ENCODE assay signal across 17 mouse cellular contexts in the genomic region with DNA sequence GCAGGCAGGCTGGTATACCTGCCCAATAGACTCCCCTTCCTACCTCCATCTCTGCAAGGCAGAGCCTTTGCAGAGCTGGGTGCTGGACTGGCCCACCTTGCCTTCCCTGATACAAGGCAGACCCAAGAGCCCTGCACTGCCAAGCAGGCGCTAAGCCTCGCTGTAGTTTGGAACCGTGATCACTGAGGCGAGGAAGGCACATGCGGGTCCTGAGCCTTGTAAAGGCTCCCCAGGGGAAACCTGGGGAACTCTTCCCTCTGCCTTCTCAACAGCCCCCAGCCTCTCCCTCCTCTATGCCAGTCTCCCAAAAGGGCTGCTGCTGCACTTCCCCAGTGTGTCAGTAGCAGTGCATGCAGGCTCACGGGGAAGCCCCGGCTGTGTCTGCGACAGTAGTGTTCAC. TPM values are rescaled to one million over a fixed set of nuclear protein-coding genes. Genes with fewer than 3 reads are reported as not detected.
DNase-seq lines count a peak whose midpoint lies in the region; ATAC-seq lines count a peak whose summit lies in the region.
"Had no signal": no experiment of that assay in that cellular context is flagged by ENCODE, and none has a peak within 500 bp of the region (broad histone marks: within the 10 kb centered on the region; RNA-seq: fewer than 3 reads in every experiment).

No protein-coding gene starts in this region.

- H3K4me3 ChIP-seq in forebrain, embryonic 10.5 days: no peak overlapping the region
- no peak overlapping the region for H3K4me3 ChIP-seq in forebrain, embryonic 15.5 days
- H3K4me3 ChIP-seq in midbrain, embryonic 10.5 days: no peak overlapping the region
- no peak overlapping the region for H3K4me3 ChIP-seq in midbrain, embryonic 11.5 days (ENCODE audit: low read depth, low read length)
- no peak overlapping the region for H3K4me3 ChIP-seq in embryonic facial prominence, embryonic 10.5 days
- H3K4me3 ChIP-seq in limb, embryonic 15.5 days: no peak overlapping the region

- H3K27ac ChIP-seq in forebrain, embryonic 10.5 days: peak overlapping the region; percentile 30; the same call in 1 of the 2 replicates
- no peak overlapping the region for H3K27ac ChIP-seq in forebrain, embryonic 15.5 days (replicated peaks)
- peak overlapping the region; percentile 35 for H3K27ac ChIP-seq in midbrain, embryonic 10.5 days (replicated peaks)
- H3K27ac ChIP-seq in midbrain, embryonic 11.5 days (ENCODE audit: low read depth, low read length): no peak overlapping the region
- peak overlapping the region; percentile 19; the same call in 1 of the 2 replicates for H3K27ac ChIP-seq in embryonic facial prominence, embryonic 10.5 days (replicated peaks)
- H3K27ac ChIP-seq in limb, embryonic 15.5 days: peak overlapping the region; percentile 19; the same call in 1 of the 2 replicates

- no peaks in the 10 kb centered on the region for H3K36me3 ChIP-seq in forebrain, embryonic 10.5 days (replicated peaks)
- no peaks in the 10 kb centered on the region for H3K36me3 ChIP-seq in forebrain, embryonic 15.5 days
- no peaks in the 10 kb centered on the region for H3K36me3 ChIP-seq in midbrain, embryonic 10.5 days
- H3K36me3 ChIP-seq in midbrain, embryonic 11.5 days (ENCODE audit: control insufficient read depth, insufficient read depth, low read length): no peaks in the 10 kb centered on the region
- H3K36me3 ChIP-seq in embryonic facial prominence, embryonic 10.5 days (replicated peaks): no peaks in the 10 kb centered on the region
- H3K36me3 ChIP-seq in limb, embryonic 15.5 days: no peaks in the 10 kb centered on the region

- no peaks in the 10 kb centered on the region for H3K27me3 ChIP-seq in forebrain, embryonic 10.5 days (ENCODE audit: poor library complexity, severe bottlenecking)
- H3K27me3 ChIP-seq in forebrain, embryonic 15.5 days: no peaks in the 10 kb centered on the region; the same call in 1 of the 2 replicates
- H3K27me3 ChIP-seq in midbrain, embryonic 10.5 days (ENCODE audit: low read depth, poor library complexity, severe bottlenecking): no peaks in the 10 kb centered on the region
- H3K27me3 ChIP-seq in midbrain, embryonic 11.5 days (ENCODE audit: control insufficient read depth, insufficient read depth, low read length): no peaks in the 10 kb centered on the region
- H3K27me3 ChIP-seq in embryonic facial prominence, embryonic 10.5 days (replicated peaks; ENCODE audit: low read depth, poor library complexity, severe bottlenecking): 0 out of 2 replicates have a peak, but pooled peaks cover 4% of the 10 kb centered on the region
- H3K27me3 ChIP-seq in limb, embryonic 15.5 days: no peaks in the 10 kb centered on the region

- H3K4me2 ChIP-seq in forebrain, embryonic 15.5 days (replicated peaks): no peak overlapping the region
- H3K4me2 ChIP-seq in midbrain, embryonic 11.5 days: no peak overlapping the region
- H3K4me2 ChIP-seq in limb, embryonic 15.5 days: no peak overlapping the region
- H3K4me2 ChIP-seq: heart, embryonic 11.5 days had no signal

- 51% methylated on average over 8 of the region's 8 CpGs for WGBS in forebrain, embryonic 10.5 days
- WGBS in forebrain, embryonic 15.5 days: 49% methylated on average over 8 of the region's 8 CpGs
- WGBS in midbrain, embryonic 10.5 days: 42% methylated on average over 8 of the region's 8 CpGs
- WGBS in midbrain, embryonic 11.5 days: 39% methylated on average over 8 of the region's 8 CpGs
- WGBS in embryonic facial prominence, embryonic 10.5 days: 50% methylated on average over 8 of the region's 8 CpGs
- WGBS in limb, embryonic 15.5 days: 57% methylated on average over 8 of the region's 8 CpGs

- peaks cover 85% of the 10 kb centered on the region for H3K4me1 ChIP-seq in forebrain, embryonic 10.5 days
- peaks cover 38% of the 10 kb centered on the region for H3K4me1 ChIP-seq in forebrain, embryonic 15.5 days
- H3K4me1 ChIP-seq in midbrain, embryonic 10.5 days: peaks cover 76% of the 10 kb centered on the region
- H3K4me1 ChIP-seq in midbrain, embryonic 11.5 days (ENCODE audit: control insufficient read depth, insufficient read depth, low read length): peaks cover 6% of the 10 kb centered on the region
- peaks cover 90% of the 10 kb centered on the region for H3K4me1 ChIP-seq in embryonic facial prominence, embryonic 10.5 days
- H3K4me1 ChIP-seq in limb, embryonic 15.5 days: peaks cover 59% of the 10 kb centered on the region

- no peak for DNase-seq in forebrain, embryonic 10.5 days (ENCODE audit: extremely low spot score, low spot score)
- DNase-seq in midbrain, embryonic 10.5 days (ENCODE audit: low spot score): no peak
- no peak for DNase-seq in midbrain, embryonic 11.5 days (ENCODE audit: low spot score, missing footprints)
- no peak for DNase-seq in embryonic facial prominence, embryonic 10.5 days (ENCODE audit: low spot score)
- no peak for DNase-seq in spleen, postnatal 36 days (ENCODE audit: low spot score in 2 of 2)
- no peak for DNase-seq in ovary, postnatal 10 days (ENCODE audit: low spot score)
- DNase-seq: embryo, embryonic 11 days; heart, postnatal 10 days; kidney, adult 11 months; kidney, postnatal 10 days; layer of hippocampus, postnatal 36 days; liver; thymus, postnatal 36 days had no signal

- no peak for ATAC-seq in forebrain, embryonic 15.5 days (replicated peaks)
- no peak for ATAC-seq in midbrain, embryonic 11.5 days (ENCODE audit: low FRiP score)
- no peak for ATAC-seq in limb, embryonic 15.5 days (ENCODE audit: insufficient number of reproducible peaks, low FRiP score, low TSS enrichment, low read depth)
- ATAC-seq: lung, postnatal 0 days had no signal

- no peaks in the 10 kb centered on the region for H3K9me3 ChIP-seq in forebrain, embryonic 10.5 days
- H3K9me3 ChIP-seq in forebrain, embryonic 15.5 days: no peaks in the 10 kb centered on the region
- no peaks in the 10 kb centered on the region for H3K9me3 ChIP-seq in midbrain, embryonic 10.5 days (replicated peaks)
- no peaks in the 10 kb centered on the region for H3K9me3 ChIP-seq in midbrain, embryonic 11.5 days (ENCODE audit: control insufficient read depth, low read length)
- no peaks in the 10 kb centered on the region for H3K9me3 ChIP-seq in embryonic facial prominence, embryonic 10.5 days
- H3K9me3 ChIP-seq in limb, embryonic 15.5 days: no peaks in the 10 kb centered on the region

- no peak overlapping the region for H3K9ac ChIP-seq in forebrain, embryonic 15.5 days (replicated peaks)
- no peak overlapping the region for H3K9ac ChIP-seq in midbrain, embryonic 11.5 days (ENCODE audit: low read length)
- H3K9ac ChIP-seq in limb, embryonic 15.5 days: no peak overlapping the region

RNA-seq across cellular contexts. Expression of a gene that starts 37.1 kb away (rescaled TPM):
- 7.4 and 7.6 TPM in 2 replicates for polyA plus RNA-seq in forebrain, embryonic 10.5 days (2016; fragmentation: Nextera tagmentation; extraction: Ambion mirVana)
- polyA plus RNA-seq in forebrain, embryonic 15.5 days (2015; fragmentation: Nextera tagmentation; extraction: Ambion mirVana): 10.1 and 10.2 TPM in 2 replicates
- 6.9 and 7.3 TPM in 2 replicates for polyA plus RNA-seq in midbrain, embryonic 10.5 days (2016; fragmentation: Nextera tagmentation; extraction: Ambion mirVana)
- 6.9 and 8.3 TPM in 2 replicates for polyA plus RNA-seq in midbrain, embryonic 11.5 days (2014; fragmentation: Nextera tagmentation; extraction: Ambion mirVana)
- polyA plus RNA-seq in embryonic facial prominence, embryonic 10.5 days (2016; fragmentation: Nextera tagmentation; extraction: Ambion mirVana): 5.0 TPM in 2 replicates
- polyA plus RNA-seq in limb, embryonic 15.5 days (2015; fragmentation: Nextera tagmentation; extraction: Ambion mirVana): 11.9 and 13.5 TPM in 2 replicates

Comparison
In these comparisons a context has a peak if more than half of its experiments do, and no peak if none do; other contexts are left out.
1. H3K27ac ChIP-seq: peak in forebrain, embryonic 10.5 days (single experiment), midbrain, embryonic 10.5 days (single experiment), embryonic facial prominence, embryonic 10.5 days (single experiment) and limb, embryonic 15.5 days (single experiment); none in forebrain, embryonic 15.5 days (single experiment) and midbrain, embryonic 11.5 days (single experiment).